Comparison of ENCODE assay signal across 25 mouse cellular contexts in genomic region chr7:144929506-144929905, GRCm38 (mm10). TPM values are rescaled to one million over a fixed set of nuclear protein-coding genes. Genes with fewer than 3 reads are reported as not detected.
DNase-seq lines count a peak whose midpoint lies in the region; ATAC-seq and TF ChIP-seq lines count a peak whose summit lies in the region.
"Had no signal": no experiment of that assay in that cellular context is flagged by ENCODE, and none has a peak within 500 bp of the region (broad histone marks: within the 10 kb centered on the region; RNA-seq: fewer than 3 reads in every experiment).

No protein-coding gene starts in this region.

- H3K27ac ChIP-seq in kidney, embryonic 15.5 days = peak overlapping the region; percentile 25; the same call in 1 of the 2 replicates
- 0 out of 2 replicates have a peak overlapping the region, but pooled peaks have one; percentile 13 for H3K27ac ChIP-seq in midbrain, embryonic 14.5 days (replicated peaks; ENCODE audit: low read depth, low read length)
- H3K27ac ChIP-seq in midbrain, embryonic 15.5 days = no peak overlapping the region
- H3K27ac ChIP-seq in layer of hippocampus, adult 2 months = no peak overlapping the region
- H3K27ac ChIP-seq: kidney, postnatal 0 days; left cerebral cortex, adult 2 months; limb, embryonic 10.5 days; liver, embryonic 14.5 days; macrophage had no signal

- no peak overlapping the region for H3K4me3 ChIP-seq in kidney, embryonic 15.5 days (replicated peaks)
- H3K4me3 ChIP-seq in midbrain, embryonic 14.5 days (replicated peaks; ENCODE audit: low read depth, low read length) = no peak overlapping the region
- no peak overlapping the region for H3K4me3 ChIP-seq in midbrain, embryonic 15.5 days
- H3K4me3 ChIP-seq in layer of hippocampus, adult 2 months = no peak overlapping the region
- H3K4me3 ChIP-seq: hindbrain, embryonic 12.5 days; left cerebral cortex, adult 2 months; limb, embryonic 10.5 days had no signal

- no peaks in the 10 kb centered on the region for H3K9me3 ChIP-seq in kidney, embryonic 15.5 days (replicated peaks)
- H3K9me3 ChIP-seq in midbrain, embryonic 14.5 days (ENCODE audit: control insufficient read depth, low read length) = no peaks in the 10 kb centered on the region
- no peaks in the 10 kb centered on the region for H3K9me3 ChIP-seq in midbrain, embryonic 15.5 days
- H3K9me3 ChIP-seq: hindbrain, embryonic 12.5 days; limb, embryonic 10.5 days had no signal

- H3K27me3 ChIP-seq in kidney, embryonic 15.5 days = no peaks in the 10 kb centered on the region
- H3K27me3 ChIP-seq in midbrain, embryonic 14.5 days (ENCODE audit: control insufficient read depth, insufficient read depth, low read length) = no peaks in the 10 kb centered on the region
- H3K27me3 ChIP-seq in midbrain, embryonic 15.5 days (replicated peaks) = no peaks in the 10 kb centered on the region
- H3K27me3 ChIP-seq: hindbrain, embryonic 12.5 days; Patski had no signal

- ATAC-seq in kidney, embryonic 15.5 days (replicated peaks; ENCODE audit: low FRiP score) = no peak
- no peak for ATAC-seq in midbrain, embryonic 14.5 days (ENCODE audit: low FRiP score, low TSS enrichment)
- no peak for ATAC-seq in midbrain, embryonic 15.5 days (replicated peaks)
- ATAC-seq: activated CD4-positive, CD25-positive, alpha-beta regulatory T cell, adult 4 months; intestine, embryonic 16.5 days had no signal

- peaks cover 29% of the 10 kb centered on the region for H3K4me1 ChIP-seq in kidney, embryonic 15.5 days
- H3K4me1 ChIP-seq in midbrain, embryonic 14.5 days (ENCODE audit: control insufficient read depth, insufficient read depth, low read length) = no peaks in the 10 kb centered on the region
- peaks cover 3% of the 10 kb centered on the region; the same call in 1 of the 2 replicates for H3K4me1 ChIP-seq in midbrain, embryonic 15.5 days

- H3K4me2 ChIP-seq in kidney, embryonic 15.5 days = no peak overlapping the region
- H3K4me2 ChIP-seq in midbrain, embryonic 14.5 days (ENCODE audit: low read length) = no peak overlapping the region
- no peak overlapping the region for H3K4me2 ChIP-seq in midbrain, embryonic 15.5 days
- H3K4me2 ChIP-seq: hindbrain, embryonic 12.5 days had no signal

- WGBS in kidney, embryonic 15.5 days = 84% methylated on average over 8 of the region's 8 CpGs
- 79% methylated on average over 8 of the region's 8 CpGs for WGBS in midbrain, embryonic 14.5 days
- 81% methylated on average over 8 of the region's 8 CpGs for WGBS in midbrain, embryonic 15.5 days

- TF ChIP-seq CTCF in layer of hippocampus, adult 2 months (conservative IDR thresholded peaks at IDR 0.05) = no peak

- no peak overlapping the region for H3K9ac ChIP-seq in kidney, embryonic 15.5 days
- H3K9ac ChIP-seq in midbrain, embryonic 14.5 days (replicated peaks; ENCODE audit: low read length) = no peak overlapping the region
- no peak overlapping the region for H3K9ac ChIP-seq in midbrain, embryonic 15.5 days
- H3K9ac ChIP-seq: hindbrain, embryonic 12.5 days; liver, embryonic 14.5 days had no signal

- DNase-seq in adrenal gland, postnatal 14 days = peak; percentile 30
- DNase-seq in adrenal gland, adult 18-20 months (ENCODE audit: low spot score in 2 of 2) = no peak
- DNase-seq in kidney, adult 11 months = no peak
- DNase-seq in midbrain, embryonic 14.5 days = peak; percentile 4
- no peak for DNase-seq in layer of hippocampus, adult 2 months (ENCODE audit: low spot score in 2 of 2)
- DNase-seq in spleen, postnatal 36 days (ENCODE audit: low spot score in 2 of 2) = no peak
- DNase-seq: B cell, adult 2 months; cerebellum, postnatal 36 days; spleen, adult 18-20 months had no signal

- H3K36me3 ChIP-seq in kidney, embryonic 15.5 days = peaks cover 53% of the 10 kb centered on the region
- peaks cover 42% of the 10 kb centered on the region for H3K36me3 ChIP-seq in midbrain, embryonic 14.5 days (ENCODE audit: control insufficient read depth, insufficient read depth, low read length)
- H3K36me3 ChIP-seq in midbrain, embryonic 15.5 days (replicated peaks) = no peaks in the 10 kb centered on the region; the same call in 1 of the 2 replicates

RNA-seq across cellular contexts. Expression of gene Ccnd1, which starts 10.2 kb away (rescaled TPM):
- total RNA-seq in adrenal gland, postnatal 14 days (2021) = 95.5 and 104 TPM in 2 replicates
- total RNA-seq in adrenal gland, adult 18-20 months (2021) = 100 to 1,000 TPM; 140 to 149 TPM
- polyA plus RNA-seq in kidney, embryonic 15.5 days (2015; fragmentation: Nextera tagmentation; extraction: Ambion mirVana) = 229 and 245 TPM in 2 replicates
- 40.1 and 76.3 TPM in 2 replicates for polyA plus RNA-seq in midbrain, embryonic 14.5 days (2014; fragmentation: Nextera tagmentation; extraction: Ambion mirVana)
- polyA plus RNA-seq in midbrain, embryonic 15.5 days (2015; fragmentation: Nextera tagmentation; extraction: Ambion mirVana) = 39.4 and 40.8 TPM in 2 replicates
- 10 to 100 TPM; 43.7 to 48.3 TPM for total RNA-seq in layer of hippocampus, adult 2 months (2021)

RNA-seq across cellular contexts. Expression of gene LTO1, which starts 14.6 kb away (rescaled TPM):
- 24.1 and 33.2 TPM in 2 replicates for total RNA-seq in adrenal gland, postnatal 14 days (2021)
- total RNA-seq in adrenal gland, adult 18-20 months (2021) = 10 to 100 TPM; 24.2 to 27.4 TPM
- polyA plus RNA-seq in kidney, embryonic 15.5 days (2015; fragmentation: Nextera tagmentation; extraction: Ambion mirVana) = 25.8 and 27.9 TPM in 2 replicates
- polyA plus RNA-seq in midbrain, embryonic 14.5 days (2014; fragmentation: Nextera tagmentation; extraction: Ambion mirVana) = 25.4 and 34.8 TPM in 2 replicates
- 32.2 and 33.6 TPM in 2 replicates for polyA plus RNA-seq in midbrain, embryonic 15.5 days (2015; fragmentation: Nextera tagmentation; extraction: Ambion mirVana)
- 10 to 100 TPM; 26.2 to 33.8 TPM for total RNA-seq in layer of hippocampus, adult 2 months (2021)

RNA-seq across cellular contexts. Expression of gene Fgf15, which starts 33.2 kb away (rescaled TPM):
- total RNA-seq in adrenal gland, postnatal 14 days (2021) = not detected in 2 replicates
- under 1 TPM in 1 of 2 experiments, not detected in 1; 0.36 TPM for total RNA-seq in adrenal gland, adult 18-20 months (2021)
- 2.3 and 2.4 TPM in 2 replicates for polyA plus RNA-seq in kidney, embryonic 15.5 days (2015; fragmentation: Nextera tagmentation; extraction: Ambion mirVana)
- 44.5 and 62.6 TPM in 2 replicates for polyA plus RNA-seq in midbrain, embryonic 14.5 days (2014; fragmentation: Nextera tagmentation; extraction: Ambion mirVana)
- 26.7 and 26.8 TPM in 2 replicates for polyA plus RNA-seq in midbrain, embryonic 15.5 days (2015; fragmentation: Nextera tagmentation; extraction: Ambion mirVana)
- not detected for total RNA-seq in layer of hippocampus, adult 2 months (2021)
- total RNA-seq: gastrocnemius, adult 18-20 months; heart, adult 8-10 months; layer of hippocampus, adult 18-20 months; left cerebral cortex, adult 2 months had no signal
- polyA plus RNA-seq: activated CD4-positive, CD25-positive, alpha-beta regulatory T cell, adult 4 months; heart, postnatal 0 days; macrophage; stomach, embryonic 16.5 days had no signal

Comparison
In these comparisons a context has a peak if more than half of its experiments do, and no peak if none do; other contexts are left out.
1. DNase-seq: peak in adrenal gland, postnatal 14 days (single experiment) and midbrain, embryonic 14.5 days (single experiment); none in adrenal gland, adult 18-20 months (0 of 2), kidney, adult 11 months (single experiment), layer of hippocampus, adult 2 months (0 of 2) and spleen, postnatal 36 days (0 of 2).
2. H3K27ac ChIP-seq: peak in kidney, embryonic 15.5 days (single experiment) and midbrain, embryonic 14.5 days (single experiment); none in midbrain, embryonic 15.5 days (single experiment) and layer of hippocampus, adult 2 months (single experiment).